Mouse (Mus musculus): ENCODE results near the gene Tmem217.

GRCm38 (mm10) chr17:29491591-29492268 lies 60.5 kb downstream of the Tmem217 start:
- no peak for TF ChIP-seq E2F4 (IDR thresholded peaks at IDR 0.05; ENCODE audit: borderline replicate concordance, low read depth, low read length)
- no peak for TF ChIP-seq CTCF (IDR thresholded peaks at IDR 0.05 in 2 of 3, conservative IDR thresholded peaks at IDR 0.05 in 1 of 3; ENCODE audit: control insufficient read depth in 1 of 3, insufficient read depth in 1 of 3, low read depth in 2 of 3, low read length in 3 of 3, poor library complexity in 1 of 3, severe bottlenecking in 1 of 3)
- 0 out of 2 replicates have a peak, but pooled peaks have one; percentile 14 for TF ChIP-seq UBTF (IDR thresholded peaks at IDR 0.05; ENCODE audit: borderline replicate concordance, insufficient read depth, low read depth, low read length)
- no peak for TF ChIP-seq RAD21 (IDR thresholded peaks at IDR 0.05; ENCODE audit: low read depth, low read length)
- no peak for TF ChIP-seq POLR2A (IDR thresholded peaks at IDR 0.05; ENCODE audit: control insufficient read depth in 1 of 2, insufficient read depth in 1 of 2, low read depth in 1 of 2, low read length in 2 of 2, poor library complexity in 1 of 2)
- no peak for TF ChIP-seq GABPA (IDR thresholded peaks at IDR 0.05; ENCODE audit: low read depth, low read length)
- no peak for TF ChIP-seq JUND (IDR thresholded peaks at IDR 0.05; ENCODE audit: low read depth, low read length)
- no peak for TF ChIP-seq CHD1 (IDR thresholded peaks at IDR 0.05; ENCODE audit: low read depth, low read length)
- no peak for TF ChIP-seq GATA1 (IDR thresholded peaks at IDR 0.05; ENCODE audit: low read depth, low read length)
- no peak for TF ChIP-seq USF2 (IDR thresholded peaks at IDR 0.05; ENCODE audit: borderline replicate concordance in 1 of 2, insufficient read depth in 1 of 2, low read depth in 1 of 2, low read length in 2 of 2)
- no peak for TF ChIP-seq USF1 (IDR thresholded peaks at IDR 0.05; ENCODE audit: low read depth, low read length)
